Mouse (Mus musculus) limb, embryonic 11.5 days (tissue): ENCODE data around the gene Kcnip4. TPM values are rescaled to one million over a fixed set of nuclear protein-coding genes. Genes with fewer than 3 reads are reported as not detected.

Experiments
- ATAC-seq: fragments of 200-750 bp; cut with Nextera tagmentation; 2 replicates; pipeline ENCODE4 v1.8.0; 2017; ENCODE audit warnings: low read depth; ENCODE audit not compliant: insufficient number of reproducible peaks, low FRiP score, low TSS enrichment
- DNase-seq: peaks from one replicate; pipeline ENCODE4 v3.0.0-alpha.2; 2015; ENCODE audit warnings: low spot score
- H3K27ac ChIP-seq: fragments of 300-500 bp; sonication (generic); replicated peaks from 2 replicates; pipeline ENCODE4 v1.5.1; 2014; ENCODE audit warnings: low read depth, mild to moderate bottlenecking, low read length
- H3K27me3 ChIP-seq: fragments of 300-500 bp; sonication (generic); 2 replicates; pipeline ENCODE4 v1.6.1; 2014; ENCODE audit warnings: mild to moderate bottlenecking, low read length, mixed read lengths; ENCODE audit not compliant: control insufficient read depth, insufficient read depth
- H3K36me3 ChIP-seq: fragments of 300-500 bp; sonication (generic); 2 replicates; pipeline ENCODE4 v1.6.1; 2014; ENCODE audit warnings: mild to moderate bottlenecking, low read length, moderate library complexity, mixed read lengths; ENCODE audit not compliant: control insufficient read depth, insufficient read depth
- H3K4me1 ChIP-seq: fragments of 300-500 bp; sonication (generic); 2 replicates; pipeline ENCODE4 v1.6.1; 2014; ENCODE audit warnings: low read length, mixed read lengths; ENCODE audit not compliant: control insufficient read depth, insufficient read depth
- H3K4me2 ChIP-seq: fragments of 300-500 bp; sonication (generic); 2 replicates; pipeline ENCODE4 v1.6.1; 2014; ENCODE audit warnings: low read depth, mild to moderate bottlenecking, moderate library complexity; ENCODE audit not compliant: severe bottlenecking
- H3K4me3 ChIP-seq: fragments of 300-500 bp; sonication (generic); 2 replicates; pipeline ENCODE4 v1.5.1; 2014; ENCODE audit warnings: low read depth, low read length
- H3K9ac ChIP-seq: fragments of 300-500 bp; sonication (generic); 2 replicates; pipeline ENCODE4 v1.6.1; 2014; ENCODE audit warnings: mild to moderate bottlenecking, low read length
- H3K9me3 ChIP-seq: fragments of 300-500 bp; sonication (generic); 2 replicates; pipeline ENCODE4 v1.6.1; 2016; ENCODE audit warnings: low read length; ENCODE audit not compliant: control insufficient read depth
- WGBS: fragments of 180-500 bp; shearing (Covaris S2); extraction: QIAGEN DNeasy Blood & Tissue Kit; methylation state at CpG from one replicate; pipeline ENCODE4 v1.1.7; 2014; 5-methylcytosine and 5-hydroxymethylcytosine counted together
- polyA plus RNA-seq: library from polyadenylated mRNA; unstranded; fragments of >200 nt; fragmentation: Nextera tagmentation; extraction: Ambion mirVana; gene quantifications from 2 replicates; pipeline ENCODE4 v1.2.1, GENCODE M21; 2014

The Kcnip4 gene
- polyA plus RNA-seq, 1 experiment from 2014 or later, result 0.76 TPM

DNA sequence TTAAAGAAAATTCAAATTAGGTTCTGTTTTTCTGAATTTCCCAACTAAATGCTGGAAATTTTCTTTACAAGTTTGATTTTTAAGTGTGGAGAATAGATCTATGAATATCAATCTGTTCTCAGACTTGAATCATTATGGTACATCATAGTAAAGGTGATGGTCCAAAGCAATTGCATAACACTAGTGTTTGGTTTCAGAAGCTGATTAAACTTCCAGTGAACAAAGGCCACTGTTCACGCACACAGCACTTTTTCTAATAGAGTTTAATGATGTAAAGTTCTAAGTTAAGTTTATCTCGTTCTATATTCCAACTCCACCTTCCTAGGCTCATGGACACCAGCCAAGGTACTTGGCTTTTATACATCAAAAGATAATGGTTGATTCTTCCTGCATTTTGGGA lies 219.4 kb downstream of the Kcnip4 start:
- Histone ChIP-seq H3K27me3 (no peaks in the 10 kb centered on the region), H3K27ac (no peak overlapping the region), H3K4me2 (no peak overlapping the region), H3K4me3 (no peak overlapping the region), H3K36me3 (no peaks in the 10 kb centered on the region), H3K9ac (no peak overlapping the region), H3K4me1 (no peaks in the 10 kb centered on the region), H3K9me3 (no peaks in the 10 kb centered on the region)
- ATAC-seq (no peak), DNase-seq (no peak)
- WGBS, result 79% methylated on average over 2 of the region's 2 CpGs

DNA sequence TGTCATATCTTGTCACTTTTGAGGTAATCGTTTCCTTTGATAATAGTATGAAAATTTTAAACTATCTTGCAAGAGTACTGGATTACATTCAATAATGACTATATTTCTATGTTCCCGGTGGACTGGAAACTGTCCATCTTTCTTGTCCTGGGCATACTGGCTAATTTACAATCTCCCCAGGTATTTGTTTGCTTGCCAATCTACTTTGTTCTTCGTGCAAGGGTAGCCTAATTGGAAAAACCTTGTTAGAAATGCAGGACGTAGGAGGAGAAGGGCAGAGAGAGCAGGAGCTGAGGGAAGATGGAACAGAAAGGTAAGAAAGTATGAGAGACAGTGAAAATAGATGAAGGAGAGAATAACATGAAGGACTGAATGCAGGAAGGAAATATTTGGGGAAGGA lies 226.1 kb downstream of the Kcnip4 start:
- Histone ChIP-seq H3K4me2 (no peak overlapping the region), H3K4me3 (no peak overlapping the region), H3K4me1 (no peaks in the 10 kb centered on the region), H3K27me3 (no peaks in the 10 kb centered on the region), H3K9me3 (no peaks in the 10 kb centered on the region), H3K36me3 (no peaks in the 10 kb centered on the region), H3K9ac (no peak overlapping the region), H3K27ac (no peak overlapping the region)
- ATAC-seq, result no peak
- WGBS, result 74% methylated on average over 4 of the region's 4 CpGs
- no peak for DNase-seq

DNA sequence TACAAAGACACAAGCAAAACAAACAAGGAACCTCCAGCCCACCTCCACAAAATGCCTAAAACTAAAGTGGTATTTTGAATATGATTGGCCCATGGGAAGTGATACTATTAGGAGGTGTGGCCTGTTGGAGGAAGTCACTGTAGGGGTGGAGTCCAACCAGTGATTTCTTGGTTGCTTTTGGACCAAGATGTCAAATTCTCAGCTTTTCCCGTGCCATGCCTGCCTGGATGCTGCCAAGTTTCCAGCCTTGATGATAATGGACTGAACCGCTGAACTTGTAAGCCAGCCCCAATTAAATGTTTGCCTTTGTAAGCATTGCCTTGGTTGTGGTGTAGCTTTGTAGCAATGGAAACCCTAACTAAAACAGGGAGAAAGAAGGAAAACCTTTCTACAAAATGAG lies 232.3 kb downstream of the Kcnip4 start:
- no peak overlapping the region for H3K4me3 ChIP-seq
- DNase-seq (no peak), ATAC-seq (no peak)
- no peak overlapping the region for H3K4me2 ChIP-seq
- WGBS, result 88% methylated on average over 2 of the region's 2 CpGs
- H3K27ac ChIP-seq, result no peak overlapping the region
- H3K36me3 ChIP-seq, result no peaks in the 10 kb centered on the region
- no peaks in the 10 kb centered on the region for H3K9me3 ChIP-seq
- H3K9ac ChIP-seq, result no peak overlapping the region
- H3K27me3 ChIP-seq, result no peaks in the 10 kb centered on the region
- H3K4me1 ChIP-seq, result no peaks in the 10 kb centered on the region

DNA sequence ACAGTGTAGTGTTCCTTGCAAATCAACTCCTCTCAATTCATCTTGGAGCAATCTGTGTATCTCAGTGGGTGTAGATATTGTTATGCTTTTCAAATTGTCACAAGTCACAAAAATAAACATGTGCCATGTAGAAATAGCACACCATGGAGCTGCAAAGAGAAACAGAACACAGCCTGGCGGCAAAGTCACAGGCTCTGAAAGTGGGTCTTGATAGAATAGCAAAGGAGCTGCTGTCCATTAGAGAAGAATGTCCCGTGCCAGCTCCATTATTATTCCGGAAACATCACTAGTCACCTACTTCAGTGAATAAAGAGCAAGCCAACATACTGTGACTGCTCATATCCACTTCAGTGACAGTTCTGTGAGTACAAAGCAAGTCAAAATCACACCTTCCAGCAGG lies 232.9 kb downstream of the Kcnip4 start:
- no peak for ATAC-seq
- Histone ChIP-seq H3K4me1 (no peaks in the 10 kb centered on the region), H3K27ac (no peak overlapping the region), H3K9me3 (no peaks in the 10 kb centered on the region), H3K4me2 (no peak overlapping the region), H3K4me3 (no peak overlapping the region), H3K9ac (no peak overlapping the region), H3K36me3 (no peaks in the 10 kb centered on the region), H3K27me3 (no peaks in the 10 kb centered on the region)
- DNase-seq, result no peak
- 81% methylated on average over 3 of the region's 3 CpGs for WGBS

DNA sequence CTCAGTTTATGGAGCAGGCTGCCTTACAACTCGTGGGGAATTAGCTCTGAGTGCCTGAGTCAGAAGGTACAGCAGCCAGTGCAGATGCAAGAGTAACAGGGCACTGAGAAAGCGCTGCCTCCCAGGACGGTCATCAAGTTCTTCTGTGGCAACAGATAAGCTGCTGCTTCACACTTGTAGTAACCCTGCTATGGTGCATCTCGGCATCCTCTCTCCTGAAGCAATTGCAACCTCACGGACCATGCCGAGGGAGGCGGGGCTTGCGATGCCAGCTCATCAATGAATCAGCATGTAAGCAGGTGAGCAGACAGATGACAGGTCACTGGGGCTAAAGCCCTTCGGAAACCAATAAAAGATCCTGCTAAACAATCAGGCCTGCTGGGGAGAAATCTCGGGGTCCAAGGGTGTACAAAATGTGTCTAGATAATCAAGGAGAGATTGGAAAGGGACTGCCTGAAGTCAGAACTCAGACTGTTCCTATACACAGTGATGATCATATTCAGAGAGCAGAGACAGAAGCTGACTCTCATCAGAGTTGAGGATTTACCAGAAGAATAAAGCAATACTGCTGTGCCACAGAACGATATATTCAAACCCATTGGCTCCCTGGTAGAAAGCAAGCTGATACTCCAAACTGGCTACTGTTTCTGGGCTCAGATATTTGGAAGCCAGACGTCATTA lies 239.1 kb downstream of the Kcnip4 start:
- Histone ChIP-seq H3K27ac (no peak overlapping the region), H3K36me3 (no peaks in the 10 kb centered on the region), H3K4me1 (0 out of 2 replicates have a peak, but pooled peaks cover 4% of the 10 kb centered on the region), H3K4me3 (no peak overlapping the region), H3K9ac (peak overlapping the region; percentile 27; the same call in 1 of the 2 replicates), H3K9me3 (no peaks in the 10 kb centered on the region), H3K27me3 (no peaks in the 10 kb centered on the region), H3K4me2 (peak overlapping the region; percentile 39; the same call in 1 of the 2 replicates)
- DNase-seq (peak; percentile 28), ATAC-seq (no peak)
- 26% methylated on average over 12 of the region's 12 CpGs for WGBS

- ATAC-seq (no peak), DNase-seq (peak; percentile 20)
- Histone ChIP-seq H3K9me3 (no peaks in the 10 kb centered on the region), H3K4me3 (no peak overlapping the region), H3K27ac (no peak overlapping the region), H3K4me1 (0 out of 2 replicates have a peak, but pooled peaks cover 4% of the 10 kb centered on the region), H3K9ac (no peak overlapping the region), H3K27me3 (no peaks in the 10 kb centered on the region), H3K36me3 (no peaks in the 10 kb centered on the region), H3K4me2 (no peak overlapping the region)
- 61% methylated on average over 6 of the region's 6 CpGs for WGBS
Measured at GRCm38 (mm10) chr5:49284776-49285175, 239.9 kb downstream of the Kcnip4 start.

- Histone ChIP-seq H3K27ac (no peak overlapping the region), H3K36me3 (no peaks in the 10 kb centered on the region), H3K4me1 (0 out of 2 replicates have a peak, but pooled peaks cover 4% of the 10 kb centered on the region), H3K4me2 (no peak overlapping the region), H3K9ac (no peak overlapping the region), H3K9me3 (no peaks in the 10 kb centered on the region), H3K27me3 (no peaks in the 10 kb centered on the region), H3K4me3 (no peak overlapping the region)
- ATAC-seq, result no peak
- no peak for DNase-seq
- 64% methylated on average over 5 of the region's 5 CpGs for WGBS
Measured at GRCm38 (mm10) chr5:49283403-49283802, 241.3 kb downstream of the Kcnip4 start.

GRCm38 (mm10) chr5:49271864-49272263 lies 252.8 kb downstream of the Kcnip4 start:
- no peak overlapping the region for H3K9ac ChIP-seq
- H3K27ac ChIP-seq, result no peak overlapping the region
- DNase-seq (no peak), ATAC-seq (no peak)
- no peak overlapping the region for H3K4me2 ChIP-seq
- no peaks in the 10 kb centered on the region for H3K9me3 ChIP-seq
- H3K27me3 ChIP-seq, result no peaks in the 10 kb centered on the region
- H3K4me3 ChIP-seq, result no peak overlapping the region
- no peaks in the 10 kb centered on the region for H3K4me1 ChIP-seq
- no peaks in the 10 kb centered on the region for H3K36me3 ChIP-seq

GRCm38 (mm10) chr5:49268807-49269206 lies 255.9 kb downstream of the Kcnip4 start:
- Histone ChIP-seq H3K4me3 (no peak overlapping the region), H3K9ac (no peak overlapping the region), H3K27ac (no peak overlapping the region), H3K9me3 (no peaks in the 10 kb centered on the region), H3K36me3 (no peaks in the 10 kb centered on the region), H3K4me1 (no peaks in the 10 kb centered on the region), H3K27me3 (no peaks in the 10 kb centered on the region), H3K4me2 (no peak overlapping the region)
- ATAC-seq, result no peak
- 87% methylated on average over 8 of the region's 8 CpGs for WGBS
- no peak for DNase-seq
